14 mouse cellular contexts compared by ENCODE assay signal in genomic region chr7:71384921-71385320, GRCm38 (mm10). TPM values are rescaled to one million over a fixed set of nuclear protein-coding genes. Genes with fewer than 3 reads are reported as not detected.
DNase-seq lines count a peak whose midpoint lies in the region; ATAC-seq lines count a peak whose summit lies in the region.
"Had no signal": no experiment of that assay in that cellular context is flagged by ENCODE, and none has a peak within 500 bp of the region (broad histone marks: within the 10 kb centered on the region; RNA-seq: fewer than 3 reads in every experiment).

No protein-coding gene starts in this region.

- 25% methylated on average over 7 of the region's 7 CpGs for WGBS in kidney, embryonic 15.5 days
- 27% methylated on average over 7 of the region's 7 CpGs for WGBS in midbrain, embryonic 12.5 days
- 30% methylated on average over 7 of the region's 7 CpGs for WGBS in midbrain, embryonic 16.5 days
- WGBS in hindbrain, embryonic 13.5 days = 27% methylated on average over 7 of the region's 7 CpGs

- peak overlapping the region; percentile 92 for H3K27ac ChIP-seq in kidney, embryonic 15.5 days
- peak overlapping the region; percentile 86 for H3K27ac ChIP-seq in midbrain, embryonic 12.5 days (replicated peaks)
- H3K27ac ChIP-seq in midbrain, embryonic 16.5 days (ENCODE audit: low read length) = no peak overlapping the region
- peak overlapping the region; percentile 80 for H3K27ac ChIP-seq in hindbrain, embryonic 13.5 days
- H3K27ac ChIP-seq: left cerebral cortex, adult 2 months had no signal

- H3K36me3 ChIP-seq in kidney, embryonic 15.5 days = no peaks in the 10 kb centered on the region
- H3K36me3 ChIP-seq in midbrain, embryonic 12.5 days = no peaks in the 10 kb centered on the region
- H3K36me3 ChIP-seq in midbrain, embryonic 16.5 days (ENCODE audit: control insufficient read depth, insufficient read depth, low read length) = no peaks in the 10 kb centered on the region
- H3K36me3 ChIP-seq in hindbrain, embryonic 13.5 days = no peaks in the 10 kb centered on the region

- no peak for ATAC-seq in kidney, embryonic 15.5 days (replicated peaks; ENCODE audit: low FRiP score)
- no peak for ATAC-seq in midbrain, embryonic 12.5 days (ENCODE audit: low FRiP score, low read depth)
- ATAC-seq in midbrain, embryonic 16.5 days = no peak
- ATAC-seq in hindbrain, embryonic 13.5 days (ENCODE audit: low FRiP score) = no peak

- H3K4me1 ChIP-seq in kidney, embryonic 15.5 days = peaks cover 62% of the 10 kb centered on the region
- peaks cover 37% of the 10 kb centered on the region for H3K4me1 ChIP-seq in midbrain, embryonic 12.5 days
- H3K4me1 ChIP-seq in midbrain, embryonic 16.5 days (ENCODE audit: control insufficient read depth, insufficient read depth, low read length) = no peaks in the 10 kb centered on the region; the same call in 1 of the 2 replicates
- H3K4me1 ChIP-seq in hindbrain, embryonic 13.5 days (replicated peaks) = peaks cover 46% of the 10 kb centered on the region

- H3K4me2 ChIP-seq in kidney, embryonic 15.5 days = no peak overlapping the region
- H3K4me2 ChIP-seq in midbrain, embryonic 12.5 days (replicated peaks) = no peak overlapping the region; the same call in 1 of the 2 replicates
- H3K4me2 ChIP-seq in midbrain, embryonic 16.5 days (ENCODE audit: low read length) = no peak overlapping the region
- H3K4me2 ChIP-seq in hindbrain, embryonic 13.5 days = no peak overlapping the region

- no peaks in the 10 kb centered on the region for H3K27me3 ChIP-seq in kidney, embryonic 15.5 days
- H3K27me3 ChIP-seq in midbrain, embryonic 12.5 days = peaks cover 41% of the 10 kb centered on the region; the same call in 1 of the 2 replicates
- peaks cover 5% of the 10 kb centered on the region for H3K27me3 ChIP-seq in midbrain, embryonic 16.5 days (ENCODE audit: control insufficient read depth, insufficient read depth, low read depth, low read length)
- H3K27me3 ChIP-seq in hindbrain, embryonic 13.5 days = 0 out of 2 replicates have a peak, but pooled peaks cover 3% of the 10 kb centered on the region

- DNase-seq in kidney, postnatal 25 days = no peak
- DNase-seq in retina, postnatal 1 day = peak; percentile 73
- DNase-seq in thymus, postnatal 25 days = no peak
- DNase-seq: adrenal gland, postnatal 25 days; cerebellum, adult 11 months; embryo, embryonic 11 days; heart, postnatal 4 days had no signal

- no peak overlapping the region for H3K4me3 ChIP-seq in kidney, embryonic 15.5 days (replicated peaks)
- H3K4me3 ChIP-seq in midbrain, embryonic 12.5 days = no peak overlapping the region
- H3K4me3 ChIP-seq in midbrain, embryonic 16.5 days (ENCODE audit: low read depth, low read length) = no peak overlapping the region
- H3K4me3 ChIP-seq in hindbrain, embryonic 13.5 days = no peak overlapping the region
- H3K4me3 ChIP-seq: left cerebral cortex, adult 2 months had no signal

- H3K9ac ChIP-seq in kidney, embryonic 15.5 days = no peak overlapping the region
- H3K9ac ChIP-seq in midbrain, embryonic 12.5 days (replicated peaks) = no peak overlapping the region
- H3K9ac ChIP-seq in midbrain, embryonic 16.5 days (ENCODE audit: low read depth, low read length) = no peak overlapping the region
- H3K9ac ChIP-seq in hindbrain, embryonic 13.5 days = no peak overlapping the region

- no peaks in the 10 kb centered on the region for H3K9me3 ChIP-seq in kidney, embryonic 15.5 days (replicated peaks)
- no peaks in the 10 kb centered on the region for H3K9me3 ChIP-seq in midbrain, embryonic 12.5 days
- no peaks in the 10 kb centered on the region for H3K9me3 ChIP-seq in midbrain, embryonic 16.5 days (replicated peaks; ENCODE audit: control insufficient read depth, low read length, poor library complexity, severe bottlenecking)
- H3K9me3 ChIP-seq in hindbrain, embryonic 13.5 days = no peaks in the 10 kb centered on the region

RNA-seq across cellular contexts. Expression of gene Gm10295, which starts 33.6 kb away (rescaled TPM):
- not detected in 2 replicates for polyA plus RNA-seq in kidney, embryonic 15.5 days (2015; fragmentation: Nextera tagmentation; extraction: Ambion mirVana)
- polyA plus RNA-seq in midbrain, embryonic 12.5 days (2016; fragmentation: Nextera tagmentation; extraction: Ambion mirVana) = not detected in 2 replicates
- not detected in 2 replicates for polyA plus RNA-seq in midbrain, embryonic 16.5 days (2015; fragmentation: Nextera tagmentation; extraction: Ambion mirVana)
- polyA plus RNA-seq in hindbrain, embryonic 13.5 days (2015; fragmentation: Nextera tagmentation; extraction: Ambion mirVana) = not detected in 2 replicates
- polyA plus RNA-seq: liver, adult 2 months; stomach, embryonic 16.5 days had no signal
